Mouse (Mus musculus): ENCODE measurements around the gene Per1. TPM values are rescaled to one million over a fixed set of nuclear protein-coding genes. Genes with fewer than 3 reads are reported as not detected.

Per1 gene
- polyA plus RNA-seq, 1 experiment from 2014 or later = 10.1 TPM

DNA sequence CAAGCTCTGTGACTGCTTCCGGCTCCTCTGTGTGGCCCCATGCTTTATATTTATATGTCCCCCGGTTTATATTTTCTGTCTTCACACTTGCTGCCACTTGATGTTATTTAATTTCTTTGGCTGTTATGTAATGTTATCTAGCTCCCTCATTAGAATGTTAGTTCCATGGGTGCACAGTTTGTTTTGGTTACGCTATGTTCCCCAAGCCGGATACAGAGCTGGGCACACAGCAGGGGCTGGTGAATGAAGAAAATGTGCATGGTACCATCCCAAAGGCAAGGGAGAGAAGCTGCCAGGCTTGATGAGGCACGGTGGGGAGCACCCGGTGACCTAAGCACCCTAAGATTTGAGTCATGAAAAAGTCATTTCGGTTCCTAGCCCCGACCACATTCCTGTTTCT lies 58.8 kb downstream of the Per1 start:
- peaks cover 25% of the 10 kb centered on the region for H3K27me3 ChIP-seq (ENCODE audit: control insufficient read depth, insufficient read depth, low read length)
- no peak overlapping the region for H3K4me2 ChIP-seq (replicated peaks)
- ATAC-seq (ENCODE audit: low FRiP score) (no peak), DNase-seq (ENCODE audit: low spot score) (no peak)
- H3K9me3 ChIP-seq (ENCODE audit: control insufficient read depth, low read length) = no peaks in the 10 kb centered on the region
- 84% methylated on average over 8 of the region's 8 CpGs for WGBS
- peaks cover 16% of the 10 kb centered on the region for H3K4me1 ChIP-seq (replicated peaks; ENCODE audit: control insufficient read depth, insufficient read depth, low read length)
- H3K36me3 ChIP-seq (replicated peaks; ENCODE audit: control insufficient read depth, insufficient read depth) = no peaks in the 10 kb centered on the region
- H3K27ac ChIP-seq = no peak overlapping the region
- H3K4me3 ChIP-seq (replicated peaks; ENCODE audit: low read length) = no peak overlapping the region
- no peak overlapping the region for H3K9ac ChIP-seq

DNA sequence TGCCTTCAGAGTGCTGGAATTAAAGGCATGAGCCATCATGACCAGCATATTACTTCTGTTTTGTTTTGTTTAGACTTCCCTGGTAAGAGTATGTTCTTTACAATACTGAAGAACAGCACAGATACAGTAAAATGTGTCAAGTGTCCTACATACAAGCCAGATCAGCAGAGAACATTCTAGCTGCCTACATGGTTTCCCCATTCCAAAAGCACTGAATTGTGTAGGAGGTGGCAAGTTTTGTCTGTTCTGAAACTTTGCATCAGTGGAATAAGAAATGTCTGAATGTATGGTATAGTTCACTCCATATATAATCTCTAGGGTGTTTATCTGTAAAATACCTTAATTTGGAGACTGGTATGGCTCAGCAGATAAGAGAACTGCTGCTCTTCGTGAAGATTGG lies 60.3 kb downstream of the Per1 start:
- no peaks in the 10 kb centered on the region for H3K36me3 ChIP-seq (replicated peaks; ENCODE audit: control insufficient read depth, insufficient read depth)

DNA sequence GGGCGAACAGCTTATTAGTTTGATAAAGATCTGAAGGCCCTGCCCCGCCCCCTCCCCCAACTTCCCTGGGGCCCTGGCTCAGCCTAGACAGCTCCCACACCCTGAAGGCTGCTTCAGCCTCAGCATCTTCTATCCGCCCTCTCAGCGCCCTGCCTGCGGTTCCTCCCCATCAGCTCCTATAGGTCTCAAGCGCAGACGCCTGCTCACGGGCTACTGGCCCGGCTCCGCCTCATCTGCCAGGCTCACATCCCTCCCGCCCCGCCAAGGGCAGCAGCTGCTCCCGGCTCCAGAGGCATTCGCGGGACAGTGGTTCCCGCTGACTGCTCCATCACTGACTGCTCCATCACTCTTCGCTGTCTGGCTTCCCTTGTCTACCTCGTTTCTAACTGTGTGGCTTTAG lies 61.8 kb downstream of the Per1 start, which contains the start of gene Alox12b:
TSS of gene Alox12b (plus strand) at position 190 of the 400 bp plus-strand sequence.
- peak; percentile 50 for DNase-seq (ENCODE audit: low spot score)
- Histone ChIP-seq H3K27ac (no peak within 1 kb of the TSS), H3K4me2 (replicated peaks) (peak within 1 kb of the TSS; percentile 48), H3K4me1 (replicated peaks; ENCODE audit: control insufficient read depth, insufficient read depth, low read length) (peaks cover 10% of the 10 kb centered on the region), H3K27me3 (ENCODE audit: control insufficient read depth, insufficient read depth, low read length) (peaks cover 19% of the 10 kb centered on the region; the same call in 1 of the 2 replicates), H3K9me3 (ENCODE audit: control insufficient read depth, low read length) (no peaks in the 10 kb centered on the region), H3K9ac (peak within 1 kb of the TSS; percentile 45; the same call in 1 of the 2 replicates), H3K4me3 (replicated peaks; ENCODE audit: low read length) (peak within 1 kb of the TSS; percentile 22), H3K36me3 (replicated peaks; ENCODE audit: control insufficient read depth, insufficient read depth) (no peaks in the 10 kb centered on the region)
- 2% methylated on average over 18 of the region's 18 CpGs for WGBS
- ATAC-seq (ENCODE audit: low FRiP score) = no peak

More for the DNA sequence above, 60.3 kb downstream of the Per1 start:
- Histone ChIP-seq H3K27ac (no peak overlapping the region), H3K4me2 (replicated peaks) (no peak overlapping the region), H3K9ac (no peak overlapping the region), H3K27me3 (ENCODE audit: control insufficient read depth, insufficient read depth, low read length) (peaks cover 25% of the 10 kb centered on the region), H3K9me3 (ENCODE audit: control insufficient read depth, low read length) (no peaks in the 10 kb centered on the region), H3K4me1 (replicated peaks; ENCODE audit: control insufficient read depth, insufficient read depth, low read length) (peaks cover 16% of the 10 kb centered on the region), H3K4me3 (replicated peaks; ENCODE audit: low read length) (no peak overlapping the region)
- 59% methylated on average over 1 of the region's 1 CpGs for WGBS
- no peak for ATAC-seq (ENCODE audit: low FRiP score)
- no peak for DNase-seq (ENCODE audit: low spot score)

Other genes starting within 250 kb of the Per1 start
- 91.2 and 97.1 TPM in 2 replicates for gene Ndel1, start 223.4 kb upstream of the Per1 start, polyA plus RNA-seq (2014; fragmentation: Nextera tagmentation; extraction: Ambion mirVana)
- gene Rnf222, start 206.7 kb upstream of the Per1 start, polyA plus RNA-seq (2014; fragmentation: Nextera tagmentation; extraction: Ambion mirVana) = not detected in 2 replicates
- 573 and 680 TPM in 2 replicates for gene Rpl26, start 193.6 kb upstream of the Per1 start, polyA plus RNA-seq (2014; fragmentation: Nextera tagmentation; extraction: Ambion mirVana)
- gene Odf4, start 168.1 kb upstream of the Per1 start, polyA plus RNA-seq (2014; fragmentation: Nextera tagmentation; extraction: Ambion mirVana) = 0.52 and 0.56 TPM in 2 replicates
- gene Arhgef15, start 137.7 kb upstream of the Per1 start, polyA plus RNA-seq (2014; fragmentation: Nextera tagmentation; extraction: Ambion mirVana) = 20.1 and 23.4 TPM in 2 replicates
- 2.0 and 2.3 TPM in 2 replicates for gene Slc25a35, start 127.1 kb upstream of the Per1 start, polyA plus RNA-seq (2014; fragmentation: Nextera tagmentation; extraction: Ambion mirVana)
- 26.2 and 32.3 TPM in 2 replicates for gene Rangrf, start 120.0 kb upstream of the Per1 start, polyA plus RNA-seq (2014; fragmentation: Nextera tagmentation; extraction: Ambion mirVana)
- gene Pfas, start 86.8 kb upstream of the Per1 start, polyA plus RNA-seq (2014; fragmentation: Nextera tagmentation; extraction: Ambion mirVana) = 12.7 and 15.3 TPM in 2 replicates
- 54.4 and 58.9 TPM in 2 replicates for gene Ctc1, start 79.3 kb upstream of the Per1 start, polyA plus RNA-seq (2014; fragmentation: Nextera tagmentation; extraction: Ambion mirVana)
- 17.0 and 22.0 TPM in 2 replicates for gene Aurkb, start 49.6 kb upstream of the Per1 start, polyA plus RNA-seq (2014; fragmentation: Nextera tagmentation; extraction: Ambion mirVana)
- 18.6 and 24.3 TPM in 2 replicates for gene Borcs6, start 35.5 kb upstream of the Per1 start, polyA plus RNA-seq (2014; fragmentation: Nextera tagmentation; extraction: Ambion mirVana)
- 40.3 and 40.7 TPM in 2 replicates for gene Tmem107, start 24.4 kb upstream of the Per1 start, polyA plus RNA-seq (2014; fragmentation: Nextera tagmentation; extraction: Ambion mirVana)
- 324 and 368 TPM in 2 replicates for gene Vamp2, start 6.7 kb upstream of the Per1 start, polyA plus RNA-seq (2014; fragmentation: Nextera tagmentation; extraction: Ambion mirVana)
- gene Hes7, start 25.2 kb downstream of the Per1 start, polyA plus RNA-seq (2014; fragmentation: Nextera tagmentation; extraction: Ambion mirVana) = 0.43 and 0.52 TPM in 2 replicates
- 0.39 and 0.56 TPM in 2 replicates for gene 9130213A22Rik, start 27.4 kb downstream of the Per1 start, polyA plus RNA-seq (2014; fragmentation: Nextera tagmentation; extraction: Ambion mirVana)
- gene Aloxe3, start 30.7 kb downstream of the Per1 start, polyA plus RNA-seq (2014; fragmentation: Nextera tagmentation; extraction: Ambion mirVana) = 4.3 and 4.9 TPM in 2 replicates
- 0.59 and 0.60 TPM in 2 replicates for gene Alox12b, start 61.8 kb downstream of the Per1 start, polyA plus RNA-seq (2014; fragmentation: Nextera tagmentation; extraction: Ambion mirVana)
- 0.25 and 0.30 TPM in 2 replicates for gene Alox8, start 102.6 kb downstream of the Per1 start, polyA plus RNA-seq (2014; fragmentation: Nextera tagmentation; extraction: Ambion mirVana)
- gene Gucy2e, start 141.8 kb downstream of the Per1 start, polyA plus RNA-seq (2014; fragmentation: Nextera tagmentation; extraction: Ambion mirVana) = 0.29 and 0.34 TPM in 2 replicates
- 11.0 and 12.3 TPM in 2 replicates for gene Cntrob, start 228.6 kb downstream of the Per1 start, polyA plus RNA-seq (2014; fragmentation: Nextera tagmentation; extraction: Ambion mirVana)
- 176 and 197 TPM in 2 replicates for gene Trappc1, start 228.8 kb downstream of the Per1 start, polyA plus RNA-seq (2014; fragmentation: Nextera tagmentation; extraction: Ambion mirVana)
- 4.3 and 4.7 TPM in 2 replicates for gene Kcnab3, start 231.0 kb downstream of the Per1 start, polyA plus RNA-seq (2014; fragmentation: Nextera tagmentation; extraction: Ambion mirVana)
- 224 and 231 TPM in 2 replicates for gene Rnf227, start 245.2 kb downstream of the Per1 start, polyA plus RNA-seq (2014; fragmentation: Nextera tagmentation; extraction: Ambion mirVana)

Measured in hindbrain, embryonic 14.5 days (tissue).